Mouse (Mus musculus): ENCODE measurements around the gene Lingo3. TPM values are rescaled to one million over a fixed set of nuclear protein-coding genes. Genes with fewer than 3 reads are reported as not detected.
A peak's percentile ranks its signal among the peaks of the same experiment; 100 is the strongest.

Lingo3 gene
- polyA plus RNA-seq, 1 experiment from 2014 or later, result 0.05 TPM

DNA sequence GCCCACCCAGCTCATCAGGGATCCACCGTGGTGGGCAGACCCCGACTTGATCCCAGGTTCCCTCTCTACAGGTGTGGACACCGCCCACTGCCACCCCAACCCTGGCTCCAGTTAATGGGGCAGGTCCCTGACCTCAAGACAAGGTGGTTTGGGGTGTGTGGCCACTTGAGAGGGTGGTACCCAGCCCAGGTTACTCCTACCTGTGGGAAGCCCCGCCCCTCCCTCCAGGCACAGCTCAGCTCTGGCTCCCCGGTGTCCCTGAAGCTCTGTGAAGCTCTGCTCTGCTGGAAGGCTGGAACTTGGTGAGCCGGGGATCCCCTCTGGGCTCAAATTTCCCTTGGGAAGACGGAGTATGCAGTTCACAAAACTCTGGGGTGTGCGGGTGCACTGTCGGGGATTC, 27.7 kb upstream of the Lingo3 start, which contains the start of gene Tmprss9:
TSS of gene Tmprss9 (plus strand) at position 268 of the 400 bp plus-strand sequence.
- no peak within 1 kb of the TSS for H3K27ac ChIP-seq (ENCODE audit: low read depth, low read length)
- H3K27me3 ChIP-seq (replicated peaks; ENCODE audit: control insufficient read depth, insufficient read depth, low read length), result no peaks in the 10 kb centered on the region; the same call in none of the 2 replicates
- ATAC-seq (replicated peaks; ENCODE audit: low FRiP score) (no peak), DNase-seq (ENCODE audit: low spot score) (no peak)
- H3K9ac ChIP-seq (ENCODE audit: low read depth, low read length), result 0 out of 2 replicates have a peak within 1 kb of the TSS, but pooled peaks have one; percentile 14
- H3K36me3 ChIP-seq (ENCODE audit: control insufficient read depth, insufficient read depth, low read length), result peaks cover 20% of the 10 kb centered on the region; the same call in 1 of the 2 replicates
- WGBS, result 28% methylated on average over 9 of the region's 9 CpGs
- H3K4me1 ChIP-seq (replicated peaks; ENCODE audit: control insufficient read depth, insufficient read depth, low read length), result no peaks in the 10 kb centered on the region; the same call in 1 of the 2 replicates
- H3K4me3 ChIP-seq (ENCODE audit: low read depth, low read length), result no peak within 1 kb of the TSS
- H3K4me2 ChIP-seq, result no peak within 1 kb of the TSS
- H3K9me3 ChIP-seq (ENCODE audit: control insufficient read depth, low read length), result no peaks in the 10 kb centered on the region

DNA sequence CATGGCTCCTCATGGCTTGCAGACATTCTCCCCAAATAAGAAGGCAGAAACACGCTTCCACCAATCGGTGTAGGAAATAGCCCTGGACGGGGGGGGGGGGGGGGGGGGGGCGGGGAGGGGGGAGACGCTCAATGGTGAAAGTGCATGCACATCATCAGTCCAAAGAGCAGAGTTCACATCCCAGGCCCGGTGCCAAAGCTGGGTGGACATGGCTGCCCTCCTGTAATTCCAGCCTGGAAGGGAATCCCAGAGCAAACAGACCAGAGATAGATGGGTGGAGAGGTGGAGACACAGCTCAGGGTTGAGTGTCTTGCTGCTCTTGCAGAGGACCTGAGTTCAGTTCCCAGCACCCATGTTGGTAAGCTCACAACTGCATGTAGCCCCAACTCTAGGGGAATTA, 27.2 kb upstream of the Lingo3 start:
- no peak for DNase-seq (ENCODE audit: low spot score)
- Histone ChIP-seq H3K36me3 (ENCODE audit: control insufficient read depth, insufficient read depth, low read length) (peaks cover 24% of the 10 kb centered on the region; the same call in 1 of the 2 replicates), H3K4me3 (ENCODE audit: low read depth, low read length) (no peak overlapping the region), H3K4me2 (no peak overlapping the region), H3K4me1 (replicated peaks; ENCODE audit: control insufficient read depth, insufficient read depth, low read length) (no peaks in the 10 kb centered on the region; the same call in 1 of the 2 replicates), H3K9ac (ENCODE audit: low read depth, low read length) (no peak overlapping the region), H3K27me3 (replicated peaks; ENCODE audit: control insufficient read depth, insufficient read depth, low read length) (no peaks in the 10 kb centered on the region; the same call in none of the 2 replicates), H3K9me3 (ENCODE audit: control insufficient read depth, low read length) (no peaks in the 10 kb centered on the region), H3K27ac (ENCODE audit: low read depth, low read length) (no peak overlapping the region)
- WGBS, result 71% methylated on average over 5 of the region's 6 CpGs
- no peak for ATAC-seq (replicated peaks; ENCODE audit: low FRiP score)

DNA sequence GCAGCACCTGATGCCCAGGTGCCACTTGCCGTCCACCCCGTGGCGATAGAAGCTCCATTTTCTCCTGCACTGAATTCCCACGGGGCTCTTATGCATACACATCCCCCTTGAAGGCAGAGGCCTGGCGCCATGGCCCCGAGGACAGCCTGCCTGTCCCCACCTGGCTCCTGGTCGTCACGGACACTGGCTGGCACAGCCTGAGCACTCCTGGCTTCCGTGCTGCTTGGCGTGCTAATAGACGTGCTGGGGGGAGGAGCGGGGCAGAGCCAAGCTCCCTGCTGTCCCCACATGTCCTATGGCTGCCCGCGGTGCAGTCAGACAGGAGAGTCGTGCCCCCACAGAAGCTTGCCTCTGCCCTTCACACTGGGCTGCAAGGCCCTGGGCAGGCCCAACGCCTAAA, 20.6 kb upstream of the Lingo3 start:
- ATAC-seq (replicated peaks; ENCODE audit: low FRiP score) (no peak), DNase-seq (ENCODE audit: low spot score) (no peak)
- no peak overlapping the region for H3K27ac ChIP-seq (ENCODE audit: low read depth, low read length)
- no peak overlapping the region for H3K4me3 ChIP-seq (ENCODE audit: low read depth, low read length)
- H3K27me3 ChIP-seq (replicated peaks; ENCODE audit: control insufficient read depth, insufficient read depth, low read length), result no peaks in the 10 kb centered on the region
- no peak overlapping the region for H3K4me2 ChIP-seq
- peaks cover 48% of the 10 kb centered on the region; the same call in 1 of the 2 replicates for H3K36me3 ChIP-seq (ENCODE audit: control insufficient read depth, insufficient read depth, low read length)
- no peaks in the 10 kb centered on the region for H3K9me3 ChIP-seq (ENCODE audit: control insufficient read depth, low read length)
- no peak overlapping the region for H3K9ac ChIP-seq (ENCODE audit: low read depth, low read length)
- H3K4me1 ChIP-seq (replicated peaks; ENCODE audit: control insufficient read depth, insufficient read depth, low read length), result peaks cover 20% of the 10 kb centered on the region
- 93% methylated on average over 16 of the region's 16 CpGs for WGBS

DNA sequence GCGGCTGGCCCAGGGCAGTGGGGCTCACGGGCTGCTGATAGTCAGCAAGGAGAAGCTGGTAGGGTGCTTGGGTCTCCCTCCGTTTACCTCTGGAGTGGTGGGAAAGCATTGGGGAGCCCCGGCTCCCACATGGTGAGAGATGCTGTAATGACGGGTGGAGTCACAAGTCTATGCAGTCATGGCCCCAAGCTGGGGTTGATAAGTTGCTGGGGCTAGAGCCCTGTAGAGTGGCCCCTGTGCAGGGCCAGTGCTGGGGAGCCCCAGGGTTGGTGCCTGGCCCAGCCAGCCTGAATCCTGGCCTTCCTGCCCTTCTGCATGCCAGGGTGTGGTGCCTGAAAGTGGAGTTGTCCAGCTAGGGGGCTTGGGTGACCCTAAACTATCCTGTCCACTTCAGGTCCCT, 18.5 kb upstream of the Lingo3 start:
- no peak for DNase-seq (ENCODE audit: low spot score)
- ATAC-seq (replicated peaks; ENCODE audit: low FRiP score), result peak; percentile 40; the same call in 1 of the 2 replicates
- Histone ChIP-seq H3K27ac (ENCODE audit: low read depth, low read length) (peak overlapping the region; percentile 67), H3K4me1 (replicated peaks; ENCODE audit: control insufficient read depth, insufficient read depth, low read length) (peaks cover 38% of the 10 kb centered on the region), H3K4me2 (0 out of 2 replicates have a peak overlapping the region, but pooled peaks have one; percentile 2), H3K4me3 (ENCODE audit: low read depth, low read length) (no peak overlapping the region), H3K36me3 (ENCODE audit: control insufficient read depth, insufficient read depth, low read length) (peaks cover 35% of the 10 kb centered on the region; the same call in 1 of the 2 replicates), H3K27me3 (replicated peaks; ENCODE audit: control insufficient read depth, insufficient read depth, low read length) (no peaks in the 10 kb centered on the region), H3K9ac (ENCODE audit: low read depth, low read length) (0 out of 2 replicates have a peak overlapping the region, but pooled peaks have one; percentile 27), H3K9me3 (ENCODE audit: control insufficient read depth, low read length) (no peaks in the 10 kb centered on the region)
- WGBS, result 73% methylated on average over 5 of the region's 5 CpGs

DNA sequence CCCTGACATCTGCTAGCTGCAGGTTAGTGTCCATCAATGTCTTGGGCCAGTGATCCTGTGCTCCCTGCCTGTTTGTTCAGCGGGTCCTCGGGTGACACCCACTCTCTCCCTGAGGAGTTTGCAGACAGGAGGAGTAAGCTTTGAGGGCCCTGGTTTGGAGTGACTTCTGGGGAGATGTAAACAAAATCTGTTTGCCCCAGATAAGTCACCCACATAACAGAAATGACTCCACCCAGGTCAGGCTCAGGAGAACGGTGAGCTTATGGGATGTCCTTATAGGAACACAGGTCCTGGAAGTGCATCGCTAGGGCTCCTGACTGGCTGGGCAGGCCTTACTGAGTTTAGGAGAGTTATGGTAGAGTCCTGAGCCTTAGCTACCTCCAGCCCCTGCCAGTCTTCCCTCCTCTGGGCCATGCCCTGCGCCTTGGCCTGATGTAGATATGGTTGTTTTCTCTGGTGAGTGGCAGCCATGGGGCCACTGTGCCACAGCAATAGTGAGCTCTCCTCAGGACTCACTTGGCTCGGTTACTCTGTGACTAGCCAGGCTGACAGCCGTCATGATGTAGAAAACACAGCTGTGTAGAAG, 14.6 kb upstream of the Lingo3 start:
- peak overlapping the region; percentile 96 for H3K4me3 ChIP-seq (ENCODE audit: low read depth, low read length)
- H3K9me3 ChIP-seq (ENCODE audit: control insufficient read depth, low read length), result no peaks in the 10 kb centered on the region
- 50% methylated on average over 7 of the region's 7 CpGs for WGBS
- peaks cover 60% of the 10 kb centered on the region for H3K4me1 ChIP-seq (replicated peaks; ENCODE audit: control insufficient read depth, insufficient read depth, low read length)
- peaks cover 9% of the 10 kb centered on the region; the same call in 1 of the 2 replicates for H3K36me3 ChIP-seq (ENCODE audit: control insufficient read depth, insufficient read depth, low read length)
- DNase-seq (ENCODE audit: low spot score) (peak; percentile 56), ATAC-seq (replicated peaks; ENCODE audit: low FRiP score) (peak; percentile 80)
- H3K4me2 ChIP-seq, result peak overlapping the region; percentile 90
- H3K27me3 ChIP-seq (replicated peaks; ENCODE audit: control insufficient read depth, insufficient read depth, low read length), result no peaks in the 10 kb centered on the region
- H3K27ac ChIP-seq (ENCODE audit: low read depth, low read length), result peak overlapping the region; percentile 96
- peak overlapping the region; percentile 96 for H3K9ac ChIP-seq (ENCODE audit: low read depth, low read length)

DNA sequence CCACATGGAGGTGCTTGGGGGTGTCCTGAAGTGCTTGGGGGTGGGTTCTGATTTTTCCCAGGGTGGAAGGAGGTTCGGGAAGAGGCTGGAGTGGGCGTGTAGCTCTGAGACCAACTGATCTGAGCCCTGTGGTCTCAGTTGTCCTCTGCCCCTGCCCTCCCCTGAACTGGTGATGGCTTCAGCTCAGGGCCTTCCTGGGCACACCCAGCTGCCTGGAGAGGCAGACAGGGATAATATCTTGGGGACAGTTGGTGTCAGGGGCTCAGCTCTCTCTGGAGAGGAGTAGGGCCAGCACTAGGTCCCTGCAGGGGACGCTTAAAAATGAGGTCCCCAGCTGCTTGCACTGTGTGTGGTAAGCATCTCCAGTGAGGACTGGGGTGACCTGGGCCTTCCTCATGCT, 14.0 kb upstream of the Lingo3 start:
- DNase-seq (ENCODE audit: low spot score) (no peak), ATAC-seq (replicated peaks; ENCODE audit: low FRiP score) (peak; percentile 70)
- no peaks in the 10 kb centered on the region for H3K9me3 ChIP-seq (ENCODE audit: control insufficient read depth, low read length)
- peak overlapping the region; percentile 96 for H3K4me3 ChIP-seq (ENCODE audit: low read depth, low read length)
- H3K36me3 ChIP-seq (ENCODE audit: control insufficient read depth, insufficient read depth, low read length), result peaks cover 12% of the 10 kb centered on the region; the same call in 1 of the 2 replicates
- H3K27ac ChIP-seq (ENCODE audit: low read depth, low read length), result peak overlapping the region; percentile 96
- H3K4me2 ChIP-seq, result peak overlapping the region; percentile 90
- H3K9ac ChIP-seq (ENCODE audit: low read depth, low read length), result peak overlapping the region; percentile 96
- 39% methylated on average over 3 of the region's 3 CpGs for WGBS
- H3K4me1 ChIP-seq (replicated peaks; ENCODE audit: control insufficient read depth, insufficient read depth, low read length), result peaks cover 56% of the 10 kb centered on the region
- H3K27me3 ChIP-seq (replicated peaks; ENCODE audit: control insufficient read depth, insufficient read depth, low read length), result no peaks in the 10 kb centered on the region

DNA sequence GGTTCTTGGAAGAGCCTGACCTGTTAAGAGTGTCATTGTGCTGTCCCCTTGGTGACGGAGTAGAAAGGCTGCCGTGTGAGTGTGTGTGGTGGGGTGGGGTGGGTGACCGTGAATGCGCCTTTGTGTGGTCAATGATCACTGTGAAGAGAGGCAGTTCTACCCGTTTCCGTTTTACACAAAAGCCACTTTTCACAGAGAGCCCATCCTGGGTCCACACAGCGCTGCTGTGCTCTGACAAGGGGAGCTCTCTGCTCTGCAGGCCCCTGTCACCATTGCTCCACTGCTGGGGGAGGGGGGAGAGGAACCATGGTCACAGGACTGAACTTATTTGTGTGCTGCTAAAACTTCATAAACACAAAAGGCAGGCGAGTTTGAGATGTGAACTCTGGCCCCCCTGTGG, 13.5 kb upstream of the Lingo3 start:
- Histone ChIP-seq H3K27me3 (replicated peaks; ENCODE audit: control insufficient read depth, insufficient read depth, low read length) (no peaks in the 10 kb centered on the region), H3K9ac (ENCODE audit: low read depth, low read length) (peak overlapping the region; percentile 96), H3K4me2 (peak overlapping the region; percentile 90), H3K4me1 (replicated peaks; ENCODE audit: control insufficient read depth, insufficient read depth, low read length) (peaks cover 51% of the 10 kb centered on the region), H3K27ac (ENCODE audit: low read depth, low read length) (peak overlapping the region; percentile 96), H3K4me3 (ENCODE audit: low read depth, low read length) (peak overlapping the region; percentile 96), H3K9me3 (ENCODE audit: control insufficient read depth, low read length) (no peaks in the 10 kb centered on the region), H3K36me3 (ENCODE audit: control insufficient read depth, insufficient read depth, low read length) (peaks cover 9% of the 10 kb centered on the region; the same call in 1 of the 2 replicates)
- ATAC-seq (replicated peaks; ENCODE audit: low FRiP score) (no peak), DNase-seq (ENCODE audit: low spot score) (no peak)
- 61% methylated on average over 8 of the region's 8 CpGs for WGBS

DNA sequence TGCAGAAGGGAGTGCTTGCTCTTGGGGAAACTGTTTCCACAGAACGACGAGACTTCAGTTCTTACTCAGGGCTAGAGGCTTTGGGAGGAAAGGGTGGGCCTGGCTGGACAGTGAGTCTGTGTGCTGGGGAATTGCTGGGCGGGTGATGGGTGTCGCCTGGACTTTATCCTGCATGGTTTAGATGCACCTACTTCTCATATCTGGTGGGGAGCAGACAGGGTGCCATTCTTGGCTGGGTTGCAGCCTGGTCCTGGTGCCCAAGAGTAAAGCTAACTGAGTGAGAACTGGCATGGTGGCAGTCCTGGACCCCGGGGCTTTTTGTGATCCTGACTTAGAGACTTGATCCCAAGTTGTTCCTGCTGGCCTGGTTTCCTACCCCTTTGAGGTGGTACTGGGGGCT, 13.1 kb upstream of the Lingo3 start:
- Histone ChIP-seq H3K9me3 (ENCODE audit: control insufficient read depth, low read length) (no peaks in the 10 kb centered on the region), H3K4me1 (replicated peaks; ENCODE audit: control insufficient read depth, insufficient read depth, low read length) (peaks cover 46% of the 10 kb centered on the region), H3K27me3 (replicated peaks; ENCODE audit: control insufficient read depth, insufficient read depth, low read length) (no peaks in the 10 kb centered on the region), H3K4me3 (ENCODE audit: low read depth, low read length) (peak overlapping the region; percentile 96), H3K4me2 (peak overlapping the region; percentile 90), H3K27ac (ENCODE audit: low read depth, low read length) (peak overlapping the region; percentile 96), H3K9ac (ENCODE audit: low read depth, low read length) (peak overlapping the region; percentile 96), H3K36me3 (ENCODE audit: control insufficient read depth, insufficient read depth, low read length) (peaks cover 12% of the 10 kb centered on the region)
- no peak for DNase-seq (ENCODE audit: low spot score)
- WGBS, result 66% methylated on average over 5 of the region's 5 CpGs
- ATAC-seq (replicated peaks; ENCODE audit: low FRiP score), result 0 out of 2 replicates have a peak, but pooled peaks have one; percentile 18

DNA sequence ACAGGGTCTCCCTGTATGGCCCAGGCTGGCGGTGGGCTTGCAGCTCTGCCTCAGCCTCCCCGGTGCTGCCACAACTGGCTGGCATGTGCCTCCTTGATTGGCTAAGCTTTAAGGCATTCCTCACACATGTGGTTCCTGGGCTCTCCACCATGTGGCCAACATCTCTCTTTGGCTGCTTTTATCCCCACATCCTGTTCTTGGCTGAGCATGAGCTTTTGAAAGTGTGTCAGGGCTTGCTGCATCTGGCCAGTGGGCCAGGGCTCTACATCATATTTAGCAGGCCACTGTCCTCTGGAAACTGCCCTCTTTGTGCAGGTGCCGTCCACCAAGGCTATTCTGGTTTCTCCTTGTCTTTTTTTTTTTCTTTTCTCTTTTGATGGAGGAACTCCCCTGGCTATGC, 12.4 kb upstream of the Lingo3 start:
- no peak for DNase-seq (ENCODE audit: low spot score)
- Histone ChIP-seq H3K36me3 (ENCODE audit: control insufficient read depth, insufficient read depth, low read length) (peaks cover 16% of the 10 kb centered on the region), H3K27ac (ENCODE audit: low read depth, low read length) (peak overlapping the region; percentile 96), H3K27me3 (replicated peaks; ENCODE audit: control insufficient read depth, insufficient read depth, low read length) (no peaks in the 10 kb centered on the region), H3K9me3 (ENCODE audit: control insufficient read depth, low read length) (no peaks in the 10 kb centered on the region), H3K4me3 (ENCODE audit: low read depth, low read length) (peak overlapping the region; percentile 96), H3K4me1 (replicated peaks; ENCODE audit: control insufficient read depth, insufficient read depth, low read length) (peaks cover 41% of the 10 kb centered on the region), H3K9ac (ENCODE audit: low read depth, low read length) (peak overlapping the region; percentile 96), H3K4me2 (peak overlapping the region; percentile 90)
- no peak for ATAC-seq (replicated peaks; ENCODE audit: low FRiP score)
- WGBS, result 59% methylated on average over 3 of the region's 3 CpGs
